Mouse (Mus musculus) lung, embryonic 15.5 days (tissue): ENCODE data around the gene 2700049A03Rik. TPM values are rescaled to one million over a fixed set of nuclear protein-coding genes. Genes with fewer than 3 reads are reported as not detected.

Experiments used
- ATAC-seq: fragments of 200-750 bp; cut with Nextera tagmentation; 2 replicates; pipeline ENCODE4 v1.8.0; 2017; ENCODE audit warnings: moderate number of reproducible peaks, borderline replicate concordance; ENCODE audit not compliant: low FRiP score, low TSS enrichment; ENCODE audit errors: extremely low read depth
- H3K27ac ChIP-seq: fragments of 300-500 bp; sonication (generic); 2 replicates; pipeline ENCODE4 v1.5.1; 2015; ENCODE audit warnings: moderate library complexity, mild to moderate bottlenecking, inconsistent platforms
- H3K27me3 ChIP-seq: fragments of 300-500 bp; sonication (generic); 2 replicates; pipeline ENCODE4 v1.6.1; 2015; ENCODE audit warnings: inconsistent platforms
- H3K36me3 ChIP-seq: fragments of 300-500 bp; sonication (generic); 2 replicates; pipeline ENCODE4 v1.6.1; 2015; ENCODE audit warnings: inconsistent platforms
- H3K4me1 ChIP-seq: fragments of 300-500 bp; sonication (generic); 2 replicates; pipeline ENCODE4 v1.6.1; 2015; ENCODE audit warnings: inconsistent platforms
- H3K4me2 ChIP-seq: fragments of 300-500 bp; sonication (generic); 2 replicates; pipeline ENCODE4 v1.6.1; 2015; ENCODE audit warnings: inconsistent platforms, mild to moderate bottlenecking, moderate library complexity
- H3K4me3 ChIP-seq: fragments of 300-500 bp; sonication (generic); 2 replicates; pipeline ENCODE4 v1.5.1; 2015; ENCODE audit warnings: mild to moderate bottlenecking, inconsistent platforms
- H3K9ac ChIP-seq: fragments of 300-500 bp; sonication (generic); 2 replicates; pipeline ENCODE4 v1.6.1; 2015; ENCODE audit warnings: inconsistent platforms
- H3K9me3 ChIP-seq: fragments of 300-500 bp; sonication (generic); 2 replicates; pipeline ENCODE4 v1.6.1; 2016; ENCODE audit warnings: inconsistent platforms
- WGBS: fragments of 180-500 bp; shearing (Covaris S2); methylation state at CpG from one replicate; pipeline ENCODE4 v1.1.7; 2015; 5-methylcytosine and 5-hydroxymethylcytosine counted together
- polyA plus RNA-seq: library from polyadenylated mRNA; unstranded; fragments of >200 nt; fragmentation: Nextera tagmentation; extraction: Ambion mirVana; gene quantifications from 2 replicates; pipeline ENCODE4 v1.2.1, GENCODE M21; 2015

Gene 2700049A03Rik
- polyA plus RNA-seq, 1 experiment from 2014 or later, result 14.5 TPM

GRCm38 (mm10) chr12:71242791-71243190, 106.1 kb downstream of the 2700049A03Rik start:
- Histone ChIP-seq H3K36me3 (peaks cover 30% of the 10 kb centered on the region), H3K4me1 (no peaks in the 10 kb centered on the region)
- WGBS, result 94% methylated on average over 9 of the region's 9 CpGs

GRCm38 (mm10) chr12:71244766-71245390, 108.2 kb downstream of the 2700049A03Rik start:
- 74% methylated on average over 11 of the region's 11 CpGs for WGBS
- peaks cover 30% of the 10 kb centered on the region for H3K36me3 ChIP-seq
- peak overlapping the region; percentile 13; the same call in 1 of the 2 replicates for H3K27ac ChIP-seq
- no peaks in the 10 kb centered on the region for H3K27me3 ChIP-seq
- H3K4me3 ChIP-seq, result no peak overlapping the region
- no peak overlapping the region for H3K4me2 ChIP-seq
- H3K4me1 ChIP-seq, result no peaks in the 10 kb centered on the region; the same call in 1 of the 2 replicates
- H3K9me3 ChIP-seq, result peaks cover 7% of the 10 kb centered on the region; the same call in 1 of the 2 replicates
- ATAC-seq, result no peak
- H3K9ac ChIP-seq, result no peak overlapping the region

More at GRCm38 (mm10) chr12:71242791-71243190, 106.1 kb downstream of the 2700049A03Rik start:
- H3K27me3 ChIP-seq, result no peaks in the 10 kb centered on the region
- no peak overlapping the region for H3K9ac ChIP-seq
- no peak for ATAC-seq
- H3K4me3 ChIP-seq, result no peak overlapping the region
- no peak overlapping the region for H3K27ac ChIP-seq
- no peak overlapping the region for H3K4me2 ChIP-seq
- H3K9me3 ChIP-seq, result peaks cover 7% of the 10 kb centered on the region; the same call in 1 of the 2 replicates

GRCm38 (mm10) chr12:71247191-71247590, 110.5 kb downstream of the 2700049A03Rik start:
- H3K36me3 ChIP-seq, result peaks cover 22% of the 10 kb centered on the region
- H3K27ac ChIP-seq, result no peak overlapping the region
- no peak overlapping the region for H3K4me3 ChIP-seq
- no peak overlapping the region for H3K9ac ChIP-seq
- H3K27me3 ChIP-seq, result no peaks in the 10 kb centered on the region
- H3K4me2 ChIP-seq, result no peak overlapping the region
- WGBS, result 70% methylated on average over 8 of the region's 8 CpGs
- ATAC-seq, result no peak
- H3K4me1 ChIP-seq, result no peaks in the 10 kb centered on the region; the same call in 1 of the 2 replicates
- peaks cover 4% of the 10 kb centered on the region; the same call in 1 of the 2 replicates for H3K9me3 ChIP-seq

GRCm38 (mm10) chr12:71249348-71249747, 112.7 kb downstream of the 2700049A03Rik start:
- ATAC-seq, result peak; percentile 63; the same call in 1 of the 2 replicates
- 29% methylated on average over 9 of the region's 9 CpGs for WGBS

GRCm38 (mm10) chr12:71252509-71253167, 116.0 kb downstream of the 2700049A03Rik start:
- Histone ChIP-seq H3K4me2 (no peak overlapping the region), H3K4me1 (no peaks in the 10 kb centered on the region; the same call in 1 of the 2 replicates), H3K27ac (no peak overlapping the region), H3K27me3 (no peaks in the 10 kb centered on the region), H3K9me3 (no peaks in the 10 kb centered on the region), H3K4me3 (no peak overlapping the region), H3K36me3 (no peaks in the 10 kb centered on the region), H3K9ac (no peak overlapping the region)
- no peak; the same call in 1 of the 2 replicates for ATAC-seq
- 36% methylated on average over 11 of the region's 11 CpGs for WGBS

More at GRCm38 (mm10) chr12:71249348-71249747, 112.7 kb downstream of the 2700049A03Rik start:
- Histone ChIP-seq H3K9me3 (no peaks in the 10 kb centered on the region), H3K36me3 (peaks cover under 1% of the 10 kb centered on the region; the same call in 1 of the 2 replicates), H3K4me3 (no peak overlapping the region), H3K27me3 (no peaks in the 10 kb centered on the region), H3K4me1 (no peaks in the 10 kb centered on the region; the same call in 1 of the 2 replicates), H3K27ac (no peak overlapping the region; the same call in 1 of the 2 replicates), H3K9ac (no peak overlapping the region), H3K4me2 (peak overlapping the region; percentile 7; the same call in 1 of the 2 replicates)

GRCm38 (mm10) chr12:71254779-71255178, 118.1 kb downstream of the 2700049A03Rik start:
- H3K9ac ChIP-seq, result no peak overlapping the region
- no peak overlapping the region for H3K4me3 ChIP-seq
- no peak overlapping the region for H3K27ac ChIP-seq
- H3K36me3 ChIP-seq, result no peaks in the 10 kb centered on the region
- ATAC-seq, result no peak
- no peak overlapping the region for H3K4me2 ChIP-seq
- no peaks in the 10 kb centered on the region for H3K27me3 ChIP-seq
- WGBS, result 68% methylated on average over 7 of the region's 7 CpGs
- no peaks in the 10 kb centered on the region for H3K9me3 ChIP-seq
- 0 out of 2 replicates have a peak, but pooled peaks cover 2% of the 10 kb centered on the region for H3K4me1 ChIP-seq

- Histone ChIP-seq H3K9ac (no peak overlapping the region), H3K27ac (no peak overlapping the region; the same call in 1 of the 2 replicates), H3K4me2 (no peak overlapping the region), H3K9me3 (peaks cover 5% of the 10 kb centered on the region; the same call in 1 of the 2 replicates), H3K4me1 (0 out of 2 replicates have a peak, but pooled peaks cover 2% of the 10 kb centered on the region), H3K4me3 (no peak overlapping the region), H3K27me3 (no peaks in the 10 kb centered on the region), H3K36me3 (no peaks in the 10 kb centered on the region)
- no peak for ATAC-seq
- 11% methylated on average over 18 of the region's 18 CpGs for whole genome bisulfite sequencing
Measured at GRCm38 (mm10) chr12:71258196-71258920, 121.7 kb downstream of the 2700049A03Rik start.

GRCm38 (mm10) chr12:71264211-71264610, 127.6 kb downstream of the 2700049A03Rik start:
- H3K4me2 ChIP-seq, result no peak overlapping the region
- 53% methylated on average over 4 of the region's 4 CpGs for WGBS
- ATAC-seq, result no peak; the same call in 1 of the 2 replicates

GRCm38 (mm10) chr12:71269367-71269766, 132.7 kb downstream of the 2700049A03Rik start:
- no peaks in the 10 kb centered on the region for H3K27me3 ChIP-seq
- H3K9ac ChIP-seq, result no peak overlapping the region
- no peaks in the 10 kb centered on the region for H3K36me3 ChIP-seq
- no peak for ATAC-seq
- no peak overlapping the region for H3K4me2 ChIP-seq
- WGBS, result 90% methylated on average over 7 of the region's 7 CpGs
- no peaks in the 10 kb centered on the region for H3K4me1 ChIP-seq
- no peaks in the 10 kb centered on the region for H3K9me3 ChIP-seq
- no peak overlapping the region for H3K27ac ChIP-seq
- no peak overlapping the region for H3K4me3 ChIP-seq

More at GRCm38 (mm10) chr12:71264211-71264610, 127.6 kb downstream of the 2700049A03Rik start:
- H3K4me3 ChIP-seq, result no peak overlapping the region
- H3K4me1 ChIP-seq, result no peaks in the 10 kb centered on the region
- no peak overlapping the region for H3K27ac ChIP-seq
- H3K27me3 ChIP-seq, result no peaks in the 10 kb centered on the region
- H3K9me3 ChIP-seq, result peaks cover 5% of the 10 kb centered on the region; the same call in 1 of the 2 replicates
- no peaks in the 10 kb centered on the region for H3K36me3 ChIP-seq
- no peak overlapping the region for H3K9ac ChIP-seq

- Histone ChIP-seq H3K9me3 (no peaks in the 10 kb centered on the region), H3K4me3 (no peak overlapping the region), H3K4me1 (no peaks in the 10 kb centered on the region), H3K9ac (no peak overlapping the region), H3K27me3 (no peaks in the 10 kb centered on the region), H3K4me2 (no peak overlapping the region), H3K36me3 (no peaks in the 10 kb centered on the region), H3K27ac (no peak overlapping the region)
- 75% methylated on average over 5 of the region's 5 CpGs for whole genome bisulfite sequencing
- ATAC-seq, result no peak
Measured at GRCm38 (mm10) chr12:71271131-71271530, 134.5 kb downstream of the 2700049A03Rik start.

- H3K4me1 ChIP-seq, result no peaks in the 10 kb centered on the region
- H3K27ac ChIP-seq, result no peak overlapping the region
- H3K9me3 ChIP-seq, result no peaks in the 10 kb centered on the region
- WGBS, result 90% methylated on average over 5 of the region's 5 CpGs
- no peak overlapping the region for H3K4me3 ChIP-seq
- H3K4me2 ChIP-seq, result no peak overlapping the region
- no peak overlapping the region for H3K9ac ChIP-seq
- ATAC-seq, result no peak
- no peaks in the 10 kb centered on the region for H3K36me3 ChIP-seq
- H3K27me3 ChIP-seq, result no peaks in the 10 kb centered on the region
Measured at GRCm38 (mm10) chr12:71274519-71275237, 138.0 kb downstream of the 2700049A03Rik start.
